Mouse (Mus musculus): ENCODE measurements around the gene Itga9.

- TF ChIP-seq CTCF (IDR thresholded peaks at IDR 0.05; ENCODE audit: control insufficient read depth, insufficient read depth, insufficient read length) (no peak), MYOD1 (IDR thresholded peaks at IDR 0.05; ENCODE audit: control insufficient read depth, insufficient read length, low read depth) (no peak), USF1 (IDR thresholded peaks at IDR 0.05; ENCODE audit: low read depth) (no peak), CEBPB (IDR thresholded peaks at IDR 0.05; ENCODE audit: low read depth) (no peak)
These were observed 322.2 kb downstream of the Itga9 start for GRCm38 (mm10) chr9:118928656-118929055.
